Mouse (Mus musculus): ENCODE results near the gene Prkg2. TPM values are rescaled to one million over a fixed set of nuclear protein-coding genes. Genes with fewer than 3 reads are reported as not detected.
A peak's percentile ranks its signal among the peaks of the same experiment; 100 is the strongest.

The Prkg2 gene
- total RNA-seq, 2 experiments from 2014 or later: 13.8 to 16.5 TPM

DNA sequence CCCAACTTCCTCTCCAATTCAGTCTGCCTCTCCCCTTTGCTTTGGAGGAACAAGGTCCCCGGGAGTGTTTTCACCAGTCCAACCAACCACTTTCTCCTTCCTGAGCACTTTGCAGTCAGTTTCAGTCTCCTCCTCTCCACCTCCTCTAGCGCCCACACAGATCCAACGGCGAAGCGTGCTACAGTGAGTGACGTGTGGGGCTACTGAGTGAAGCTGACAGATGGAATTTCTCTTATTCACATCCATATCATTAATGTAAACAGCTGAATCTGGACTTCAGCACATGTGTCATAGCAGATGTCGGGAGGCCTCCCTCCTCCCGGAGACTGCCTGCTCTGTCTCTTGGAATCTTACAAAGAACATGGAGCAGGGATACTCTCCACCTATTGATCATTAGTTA lies 101.2 kb downstream of the Prkg2 start:
- intact Hi-C loops (cut with DNase I): no loop called here
- peak in 1 of 2 experiments; percentile 9 for DNase-seq (ENCODE audit: low spot score in 2 of 2)

DNA sequence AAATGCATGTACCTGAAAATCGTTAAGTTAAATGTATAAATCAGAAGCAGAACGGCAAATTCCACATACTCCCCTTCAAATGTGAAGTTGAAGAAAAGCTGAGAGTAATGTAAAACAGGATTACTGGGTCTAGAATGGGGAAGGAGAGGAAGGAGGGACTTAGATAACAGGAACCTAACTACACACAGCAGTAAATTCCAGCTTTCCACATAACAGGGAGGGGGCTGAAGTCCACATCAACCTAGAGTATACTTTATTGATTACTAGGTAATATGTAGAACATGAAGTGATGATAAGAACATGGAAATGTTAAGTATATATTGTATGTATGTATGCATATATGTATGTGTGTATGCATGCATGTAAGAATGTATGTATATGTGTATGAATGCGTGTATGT lies 114.2 kb downstream of the Prkg2 start:
- intact Hi-C loops (cut with DNase I): no loop called here
- no peak for DNase-seq (ENCODE audit: low spot score in 2 of 2)

DNA sequence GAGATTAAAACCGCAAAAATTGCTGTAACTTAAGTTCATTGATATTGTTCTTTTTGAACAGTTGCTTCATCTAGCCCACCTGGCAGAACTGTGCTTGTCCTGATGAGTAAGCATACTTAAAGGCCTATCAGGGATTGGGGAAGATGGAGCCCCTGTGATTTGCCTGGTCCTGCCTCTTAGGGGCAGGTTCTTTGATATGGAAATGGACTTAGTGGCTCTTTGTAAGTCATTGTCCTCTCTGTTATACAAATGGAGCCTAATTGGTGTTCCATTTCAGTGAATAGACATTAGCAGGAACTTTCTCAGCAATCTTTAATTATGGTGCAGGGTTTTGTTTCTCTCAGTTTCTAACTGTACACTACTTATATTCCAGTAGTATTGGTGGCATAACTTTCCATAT lies 115.5 kb downstream of the Prkg2 start:
- intact Hi-C loops (cut with DNase I): no loop called here
- DNase-seq (ENCODE audit: low spot score in 2 of 2): no peak

DNA sequence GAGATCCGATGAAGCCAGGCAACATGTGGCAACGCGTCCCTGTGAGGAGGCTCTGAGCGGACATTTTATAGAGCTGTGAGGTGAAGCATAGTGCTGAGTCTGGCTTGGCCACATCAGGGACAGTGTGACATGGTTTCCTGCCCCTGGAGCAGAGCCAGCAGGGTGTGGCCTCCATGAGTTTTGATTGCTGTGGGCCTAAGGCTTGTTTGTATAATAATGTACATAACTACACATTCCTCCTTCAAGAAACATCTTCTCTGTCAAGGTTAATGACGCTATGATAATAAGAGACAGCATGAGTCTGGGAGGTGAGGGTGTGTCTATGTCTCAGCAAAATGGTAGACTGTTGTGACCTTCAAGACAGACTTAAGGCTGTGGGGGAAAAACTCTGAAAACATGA lies 118.4 kb downstream of the Prkg2 start:
- DNase-seq (ENCODE audit: low spot score in 2 of 2): no peak

DNA sequence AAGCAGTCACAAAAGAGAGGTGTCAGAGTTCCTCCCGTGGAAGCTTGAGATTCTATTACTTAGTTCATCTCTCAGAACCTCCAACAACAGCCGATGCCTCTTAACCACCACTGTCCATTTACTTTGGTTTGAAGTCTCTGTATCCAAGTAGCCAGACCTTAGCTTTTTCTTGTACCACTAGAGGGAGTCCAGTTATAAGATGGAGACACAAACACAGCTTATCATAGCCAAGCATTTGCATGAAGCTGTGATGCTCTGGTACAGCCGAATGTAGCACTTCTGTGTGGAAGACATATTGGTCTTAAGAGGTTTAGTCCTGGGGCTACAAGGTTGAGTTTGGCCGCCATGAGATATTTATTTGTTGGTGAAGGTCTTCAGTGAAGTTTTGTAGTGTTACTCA lies 134.8 kb downstream of the Prkg2 start:
- peak; percentile 5 to 65 for DNase-seq (ENCODE audit: low spot score in 2 of 2)
- intact Hi-C loops (cut with DNase I): loop anchor here (10.0 kb wide), 2 partner anchors 132 to 252 kb away; partner anchors contain the start of gene Prkg2

More for the DNA sequence above, 118.4 kb downstream of the Prkg2 start:
- intact Hi-C loops (cut with DNase I): no loop called here

DNA sequence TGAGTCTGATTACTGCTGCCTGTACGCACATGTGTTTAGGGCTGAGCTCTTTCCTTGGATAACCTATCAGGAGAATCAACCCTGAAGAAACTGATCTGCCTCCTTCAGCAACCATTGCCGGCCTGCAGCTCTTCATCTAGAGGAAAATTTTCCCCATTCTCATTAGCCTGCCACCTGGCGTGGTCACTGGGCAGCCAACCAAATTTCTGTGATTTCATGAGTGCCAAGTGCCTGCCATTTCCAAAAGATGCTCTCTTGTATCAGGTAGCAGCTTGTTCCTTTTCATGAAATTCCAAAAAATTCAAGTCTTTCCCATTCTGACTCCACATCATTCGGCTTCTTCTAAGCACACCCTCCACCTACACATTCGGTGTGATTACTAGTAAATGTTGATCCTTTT lies 136.2 kb downstream of the Prkg2 start:
- DNase-seq (ENCODE audit: low spot score in 2 of 2): no peak
- intact Hi-C loops (cut with DNase I): loop anchor here (10.0 kb wide), 2 partner anchors 134 to 254 kb away; partner anchors contain the start of gene Prkg2

DNA sequence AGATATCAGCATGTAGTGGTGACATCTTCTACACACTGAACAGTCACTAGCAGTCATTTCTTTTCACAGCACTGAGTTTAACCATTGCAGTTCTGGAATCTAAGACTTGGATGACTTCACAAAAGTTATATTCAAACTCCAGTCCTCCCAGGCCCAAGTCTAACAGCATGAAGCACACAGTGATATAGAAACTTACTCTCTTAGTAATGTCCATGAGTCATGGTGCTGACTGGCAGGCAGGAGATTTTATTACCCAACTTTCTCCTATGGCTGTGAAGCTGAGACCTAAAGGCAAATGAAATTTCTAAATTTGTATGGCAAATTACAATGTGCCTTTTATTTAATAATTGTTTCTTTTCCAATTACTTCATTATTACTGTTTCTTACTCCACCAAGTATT lies 139.2 kb downstream of the Prkg2 start:
- intact Hi-C loops (cut with DNase I): no loop called here
- DNase-seq (ENCODE audit: low spot score in 2 of 2): no peak

DNA sequence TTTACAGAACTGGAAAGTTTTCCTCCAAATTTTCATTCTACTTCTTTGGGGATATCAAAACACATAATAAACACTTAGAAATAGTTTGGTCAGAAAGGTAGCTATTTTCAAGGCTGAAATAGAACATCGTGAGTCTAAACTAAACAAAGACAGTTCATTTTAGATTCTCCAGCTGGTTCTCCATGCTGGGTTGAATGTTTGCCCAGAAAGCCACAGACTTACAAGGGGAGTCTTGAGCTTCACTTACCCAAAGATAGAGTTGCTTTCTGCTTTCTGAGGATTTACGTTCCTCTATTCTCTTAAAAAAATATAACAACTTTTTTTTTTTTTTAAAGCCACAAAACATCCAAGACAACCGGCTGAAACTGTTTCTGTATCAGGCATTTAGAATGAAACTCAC lies 142.9 kb downstream of the Prkg2 start:
- peak in 1 of 2 experiments; percentile 45 for DNase-seq (ENCODE audit: low spot score in 2 of 2)
- intact Hi-C loops (cut with DNase I): no loop called here

DNA sequence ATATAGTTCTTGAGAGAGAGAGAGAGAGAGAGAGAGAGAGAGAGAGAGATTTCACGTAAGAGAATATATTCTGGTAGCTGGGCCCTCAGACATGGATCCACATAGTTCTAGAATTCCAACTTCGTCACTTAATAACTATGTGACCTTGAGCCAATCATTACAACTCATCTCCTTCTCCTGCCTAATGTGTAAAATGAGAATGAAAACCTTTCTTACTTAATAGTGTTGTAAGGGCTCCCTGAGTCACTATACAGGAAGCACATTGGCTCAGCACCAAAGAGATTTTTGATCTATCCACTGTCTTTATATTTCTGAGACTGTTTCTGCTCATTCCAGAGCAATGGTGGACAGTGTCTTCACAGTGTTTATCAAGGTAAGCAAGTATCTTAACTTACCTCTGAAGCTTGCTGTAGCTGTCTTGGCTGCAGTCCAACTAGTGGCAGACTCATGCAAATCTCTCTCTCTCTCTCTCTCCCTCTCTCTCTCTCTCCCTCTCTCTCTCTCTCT lies 146.6 kb downstream of the Prkg2 start:
- no peak for DNase-seq (ENCODE audit: low spot score in 2 of 2)
- intact Hi-C loops (cut with DNase I): no loop called here

DNA sequence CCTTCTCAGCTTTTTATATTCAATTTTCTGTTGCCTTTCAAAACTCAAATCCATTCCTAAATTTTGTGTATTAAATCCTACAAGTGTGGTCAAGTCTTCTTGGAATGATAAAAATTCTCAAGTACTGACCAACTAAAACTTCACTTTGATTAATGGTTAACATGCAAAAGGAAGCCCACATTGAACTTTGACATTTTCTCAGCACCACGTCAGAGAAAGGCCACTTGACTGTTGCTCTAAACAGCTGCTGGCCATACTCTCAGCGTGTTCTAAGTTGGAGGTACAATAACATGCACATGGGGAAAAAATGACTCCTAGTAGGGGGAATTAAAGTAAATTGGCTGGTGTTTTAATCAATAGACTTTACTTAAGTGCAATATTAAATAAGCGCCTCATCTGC lies 155.1 kb downstream of the Prkg2 start:
- DNase-seq (ENCODE audit: low spot score in 2 of 2): no peak
- intact Hi-C loops (cut with DNase I): no loop called here

Other genes starting within 250 kb of the Prkg2 start
- 10 to 100 TPM; 13.3 to 13.6 TPM for gene Bmp3, start 182.9 kb downstream of the Prkg2 start, total RNA-seq (2021)

Measured in left cerebral cortex, postnatal 25 days (tissue).